In genomic region chr13:70841421-70841904, GRCm38 (mm10) we compare ENCODE assay signal across 8 mouse cellular contexts. TPM values are rescaled to one million over a fixed set of nuclear protein-coding genes. Genes with fewer than 3 reads are reported as not detected.
DNase-seq lines count a peak whose midpoint lies in the region; ATAC-seq and TF ChIP-seq lines count a peak whose summit lies in the region.

Gene Adamts16, minus strand, starts transcription at chr13:70841811.

- ATAC-seq in embryonic facial prominence, embryonic 13.5 days (ENCODE audit: insufficient number of reproducible peaks, insufficient read depth, low FRiP score, low TSS enrichment, low read depth): no peak
- ATAC-seq in kidney, embryonic 15.5 days (replicated peaks; ENCODE audit: low FRiP score): peak; percentile 78

- no peaks in the 10 kb centered on the region for H3K36me3 ChIP-seq in embryonic facial prominence, embryonic 13.5 days
- no peaks in the 10 kb centered on the region for H3K36me3 ChIP-seq in kidney, embryonic 15.5 days
- no peaks in the 10 kb centered on the region for H3K36me3 ChIP-seq in myocyte (ENCODE audit: control insufficient read depth, insufficient read depth)

- peaks cover 71% of the 10 kb centered on the region for H3K27me3 ChIP-seq in embryonic facial prominence, embryonic 13.5 days
- H3K27me3 ChIP-seq in kidney, embryonic 15.5 days: peaks cover 24% of the 10 kb centered on the region
- H3K27me3 ChIP-seq in myocyte (ENCODE audit: control insufficient read depth, insufficient read depth, insufficient read length): peaks cover 53% of the 10 kb centered on the region

- peaks cover 10% of the 10 kb centered on the region for H3K4me1 ChIP-seq in embryonic facial prominence, embryonic 13.5 days
- H3K4me1 ChIP-seq in kidney, embryonic 15.5 days: peaks cover 31% of the 10 kb centered on the region

- H3K79me2 ChIP-seq in myocyte (ENCODE audit: control insufficient read depth, insufficient read depth): no peaks in the 10 kb centered on the region

- no peak within 1 kb of the TSS for H3K27ac ChIP-seq in embryonic facial prominence, embryonic 13.5 days
- H3K27ac ChIP-seq in kidney, embryonic 15.5 days: peak within 1 kb of the TSS; percentile 54

- intact Hi-C loops in left cerebral cortex, postnatal 4 days (cut with DNase I): loop anchor here (2.0 kb wide), 1 partner anchor 197 kb away; no protein-coding TSS in a partner anchor

- TF ChIP-seq POLR2A in myocyte (IDR thresholded peaks at IDR 0.05; ENCODE audit: insufficient read length, low read depth): no peak

- DNase-seq in left cerebral cortex, postnatal 4 days: peak; percentile 26
- DNase-seq in left cerebral cortex, adult 8-10 months (ENCODE audit: low spot score in 2 of 2): no peak
- DNase-seq in Muller cell, postnatal 12 days (ENCODE audit: inconsistent ontology term): no peak
- DNase-seq in ovary, postnatal 36 days (ENCODE audit: low spot score): no peak
- DNase-seq in heart, adult 11 months: no peak

- peak within 1 kb of the TSS; percentile 50 for H3K4me2 ChIP-seq in embryonic facial prominence, embryonic 13.5 days
- peak within 1 kb of the TSS; percentile 75 for H3K4me2 ChIP-seq in kidney, embryonic 15.5 days
- peak within 1 kb of the TSS; percentile 31 for H3K4me2 ChIP-seq in myocyte (ENCODE audit: low read depth)

- H3K9ac ChIP-seq in embryonic facial prominence, embryonic 13.5 days: 0 out of 2 replicates have a peak within 1 kb of the TSS, but pooled peaks have one; percentile 1
- peak within 1 kb of the TSS; percentile 48 for H3K9ac ChIP-seq in kidney, embryonic 15.5 days

- WGBS in embryonic facial prominence, embryonic 13.5 days: 2% methylated on average over 18 of the region's 18 CpGs
- WGBS in kidney, embryonic 15.5 days: under 1% methylated on average over 18 of the region's 18 CpGs

- H3ac ChIP-seq in myocyte (ENCODE audit: control insufficient read depth, insufficient read length): no peak within 1 kb of the TSS

- peak within 1 kb of the TSS; percentile 23 for H3K4me3 ChIP-seq in embryonic facial prominence, embryonic 13.5 days
- H3K4me3 ChIP-seq in kidney, embryonic 15.5 days (replicated peaks): peak within 1 kb of the TSS; percentile 53
- H3K4me3 ChIP-seq in myocyte: no peak within 1 kb of the TSS

- H3K9me3 ChIP-seq in embryonic facial prominence, embryonic 13.5 days: no peaks in the 10 kb centered on the region
- H3K9me3 ChIP-seq in kidney, embryonic 15.5 days (replicated peaks): no peaks in the 10 kb centered on the region

TF ChIP-seq in myocyte, 11 proteins besides CTCF, POLR2A, EP300 and RAD21:
- TF ChIP-seq SRF (IDR thresholded peaks at IDR 0.05; ENCODE audit: control insufficient read depth, insufficient read length, low read depth) (no peak), MYOD1 (IDR thresholded peaks at IDR 0.05; ENCODE audit: control insufficient read depth in 1 of 3, insufficient read length in 2 of 3, low read depth in 2 of 3) (no peak), CEBPB (IDR thresholded peaks at IDR 0.05; ENCODE audit: insufficient read depth, poor library complexity, severe bottlenecking) (no peak), POLR2AphosphoS2 (IDR thresholded peaks at IDR 0.05; ENCODE audit: insufficient read length, low read depth) (no peak), TCF12 (IDR thresholded peaks at IDR 0.05; ENCODE audit: insufficient read depth, poor library complexity, severe bottlenecking) (no peak), REST (IDR thresholded peaks at IDR 0.05; ENCODE audit: insufficient read depth, insufficient read length) (no peak), MAX (IDR thresholded peaks at IDR 0.05; ENCODE audit: low read depth) (no peak), TCF3 (IDR thresholded peaks at IDR 0.05; ENCODE audit: insufficient read length, low read depth) (no peak), E2F4 (IDR thresholded peaks at IDR 0.05; ENCODE audit: insufficient read depth) (no peak), MYOG (IDR thresholded peaks at IDR 0.05; ENCODE audit: control insufficient read depth in 1 of 3, insufficient read depth in 1 of 3, insufficient read length in 2 of 3, low read depth in 2 of 3) (no peak), USF1 (IDR thresholded peaks at IDR 0.05; ENCODE audit: low read depth) (no peak)

RNA-seq across cellular contexts. Expression of gene Adamts16, which starts in this region (rescaled TPM):
- total RNA-seq in left cerebral cortex, postnatal 4 days (2021): 1 to 10 TPM; 5.2 TPM
- total RNA-seq in left cerebral cortex, adult 8-10 months (2022): 1 to 10 TPM; 4.4 to 6.9 (median 4.6) TPM
- 0.36 and 0.55 TPM in 2 replicates for polyA plus RNA-seq in embryonic facial prominence, embryonic 13.5 days (2015; fragmentation: Nextera tagmentation; extraction: Ambion mirVana)
- 14.5 and 15.2 TPM in 2 replicates for polyA plus RNA-seq in kidney, embryonic 15.5 days (2015; fragmentation: Nextera tagmentation; extraction: Ambion mirVana)
- polyA plus RNA-seq in myocyte (2012; fragmentation: generic; extraction: Trizol): 0.67 TPM
